Mouse (Mus musculus): ENCODE measurements around the gene Eif1ax.

DNA sequence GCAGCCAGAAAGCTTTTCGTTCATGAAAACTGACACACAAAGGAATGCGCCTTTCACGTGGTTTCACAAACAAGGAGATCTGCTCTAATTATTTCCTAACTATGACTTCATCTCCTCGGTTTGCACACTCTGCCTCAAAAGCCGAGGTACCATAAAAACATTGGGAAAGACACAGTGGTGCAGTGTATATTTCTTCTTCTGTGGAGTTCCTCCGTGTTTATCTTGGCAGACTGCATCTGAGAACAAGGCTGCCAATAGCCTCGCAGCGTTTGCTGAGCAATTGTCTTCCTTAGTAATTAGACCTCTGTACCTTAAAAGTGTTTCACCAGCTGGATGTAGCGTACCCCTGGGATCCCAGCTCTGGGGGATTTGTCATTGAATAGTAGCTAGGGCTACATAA is 15.1 kb downstream of the Eif1ax start:
- no peak for TF ChIP-seq CTCF (IDR thresholded peaks at IDR 0.05; ENCODE audit: low read depth)
- no peak for TF ChIP-seq EP300 (IDR thresholded peaks at IDR 0.05; ENCODE audit: low read depth)
